Mouse (Mus musculus): Measurements from ENCODE around the gene Rbms2. TPM values are rescaled to one million over a fixed set of nuclear protein-coding genes. Genes with fewer than 3 reads are reported as not detected.

Rbms2 gene
- polyA plus RNA-seq, 1 experiment from 2014 or later = 24.6 TPM

GRCm38 (mm10) chr10:128143659-128144058 lies 36.4 kb downstream of the Rbms2 start:
- Histone ChIP-seq H3K27ac (replicated peaks; ENCODE audit: low read depth, low read length) (no peak overlapping the region), H3K36me3 (replicated peaks; ENCODE audit: control insufficient read depth, insufficient read depth, low read depth, low read length) (no peaks in the 10 kb centered on the region; the same call in 1 of the 2 replicates), H3K27me3 (ENCODE audit: control insufficient read depth, insufficient read depth, low read length) (no peaks in the 10 kb centered on the region), H3K9ac (replicated peaks; ENCODE audit: low read length) (no peak overlapping the region), H3K4me1 (ENCODE audit: control insufficient read depth, insufficient read depth, low read length) (no peaks in the 10 kb centered on the region), H3K4me2 (ENCODE audit: low read depth, low read length) (no peak overlapping the region), H3K4me3 (ENCODE audit: low read depth, low read length) (no peak overlapping the region), H3K9me3 (replicated peaks; ENCODE audit: control insufficient read depth, low read length) (no peaks in the 10 kb centered on the region)
- DNase-seq (ENCODE audit: low spot score) = peak; percentile 22
- ATAC-seq (replicated peaks; ENCODE audit: insufficient number of reproducible peaks, low FRiP score, low TSS enrichment, low read depth) = no peak
- 74% methylated on average over 4 of the region's 4 CpGs for WGBS

- no peaks in the 10 kb centered on the region for H3K27me3 ChIP-seq (ENCODE audit: control insufficient read depth, insufficient read depth, low read length)
- H3K4me1 ChIP-seq (ENCODE audit: control insufficient read depth, insufficient read depth, low read length) = no peaks in the 10 kb centered on the region
- no peak overlapping the region for H3K4me3 ChIP-seq (ENCODE audit: low read depth, low read length)
- DNase-seq (ENCODE audit: low spot score) (peak; percentile 20), ATAC-seq (replicated peaks; ENCODE audit: insufficient number of reproducible peaks, low FRiP score, low TSS enrichment, low read depth) (no peak)
- H3K36me3 ChIP-seq (replicated peaks; ENCODE audit: control insufficient read depth, insufficient read depth, low read depth, low read length) = no peaks in the 10 kb centered on the region; the same call in 1 of the 2 replicates
- WGBS = 75% methylated on average over 2 of the region's 2 CpGs
- H3K9ac ChIP-seq (replicated peaks; ENCODE audit: low read length) = no peak overlapping the region
- H3K9me3 ChIP-seq (replicated peaks; ENCODE audit: control insufficient read depth, low read length) = no peaks in the 10 kb centered on the region
- H3K4me2 ChIP-seq (ENCODE audit: low read depth, low read length) = no peak overlapping the region
- no peak overlapping the region for H3K27ac ChIP-seq (replicated peaks; ENCODE audit: low read depth, low read length)
Observed at GRCm38 (mm10) chr10:128142165-128142564, 37.9 kb downstream of the Rbms2 start.

GRCm38 (mm10) chr10:128140236-128140952 lies 39.7 kb downstream of the Rbms2 start:
- Histone ChIP-seq H3K9ac (replicated peaks; ENCODE audit: low read length) (no peak overlapping the region), H3K4me2 (ENCODE audit: low read depth, low read length) (no peak overlapping the region), H3K36me3 (replicated peaks; ENCODE audit: control insufficient read depth, insufficient read depth, low read depth, low read length) (no peaks in the 10 kb centered on the region; the same call in 1 of the 2 replicates), H3K27me3 (ENCODE audit: control insufficient read depth, insufficient read depth, low read length) (no peaks in the 10 kb centered on the region), H3K9me3 (replicated peaks; ENCODE audit: control insufficient read depth, low read length) (no peaks in the 10 kb centered on the region), H3K27ac (replicated peaks; ENCODE audit: low read depth, low read length) (no peak overlapping the region), H3K4me1 (ENCODE audit: control insufficient read depth, insufficient read depth, low read length) (no peaks in the 10 kb centered on the region), H3K4me3 (ENCODE audit: low read depth, low read length) (no peak overlapping the region)
- WGBS = 71% methylated on average over 12 of the region's 12 CpGs
- DNase-seq (ENCODE audit: low spot score) (peak; percentile 75), ATAC-seq (replicated peaks; ENCODE audit: insufficient number of reproducible peaks, low FRiP score, low TSS enrichment, low read depth) (no peak)

GRCm38 (mm10) chr10:128135374-128135773 lies 44.7 kb downstream of the Rbms2 start:
- no peak for DNase-seq (ENCODE audit: low spot score)
- 91% methylated on average over 6 of the region's 6 CpGs for WGBS
- no peaks in the 10 kb centered on the region for H3K9me3 ChIP-seq (replicated peaks; ENCODE audit: control insufficient read depth, low read length)

GRCm38 (mm10) chr10:128133650-128134332 lies 46.3 kb downstream of the Rbms2 start:
- Histone ChIP-seq H3K27me3 (ENCODE audit: control insufficient read depth, insufficient read depth, low read length) (no peaks in the 10 kb centered on the region), H3K4me3 (ENCODE audit: low read depth, low read length) (no peak overlapping the region), H3K9ac (replicated peaks; ENCODE audit: low read length) (no peak overlapping the region), H3K9me3 (replicated peaks; ENCODE audit: control insufficient read depth, low read length) (no peaks in the 10 kb centered on the region), H3K27ac (replicated peaks; ENCODE audit: low read depth, low read length) (no peak overlapping the region), H3K36me3 (replicated peaks; ENCODE audit: control insufficient read depth, insufficient read depth, low read depth, low read length) (no peaks in the 10 kb centered on the region; the same call in 1 of the 2 replicates), H3K4me2 (ENCODE audit: low read depth, low read length) (no peak overlapping the region), H3K4me1 (ENCODE audit: control insufficient read depth, insufficient read depth, low read length) (no peaks in the 10 kb centered on the region)
- DNase-seq (ENCODE audit: low spot score) (no peak), ATAC-seq (replicated peaks; ENCODE audit: insufficient number of reproducible peaks, low FRiP score, low TSS enrichment, low read depth) (no peak)
- 45% methylated on average over 13 of the region's 13 CpGs for WGBS

More at GRCm38 (mm10) chr10:128135374-128135773, 44.7 kb downstream of the Rbms2 start:
- no peak overlapping the region for H3K9ac ChIP-seq (replicated peaks; ENCODE audit: low read length)
- no peak overlapping the region for H3K4me2 ChIP-seq (ENCODE audit: low read depth, low read length)
- H3K36me3 ChIP-seq (replicated peaks; ENCODE audit: control insufficient read depth, insufficient read depth, low read depth, low read length) = no peaks in the 10 kb centered on the region
- no peak overlapping the region for H3K27ac ChIP-seq (replicated peaks; ENCODE audit: low read depth, low read length)
- H3K27me3 ChIP-seq (ENCODE audit: control insufficient read depth, insufficient read depth, low read length) = no peaks in the 10 kb centered on the region
- ATAC-seq (replicated peaks; ENCODE audit: insufficient number of reproducible peaks, low FRiP score, low TSS enrichment, low read depth) = no peak
- H3K4me3 ChIP-seq (ENCODE audit: low read depth, low read length) = no peak overlapping the region
- no peaks in the 10 kb centered on the region for H3K4me1 ChIP-seq (ENCODE audit: control insufficient read depth, insufficient read depth, low read length)

- Histone ChIP-seq H3K36me3 (replicated peaks; ENCODE audit: control insufficient read depth, insufficient read depth, low read depth, low read length) (peaks cover 2% of the 10 kb centered on the region), H3K4me3 (ENCODE audit: low read depth, low read length) (no peak overlapping the region), H3K9ac (replicated peaks; ENCODE audit: low read length) (no peak overlapping the region), H3K27me3 (ENCODE audit: control insufficient read depth, insufficient read depth, low read length) (no peaks in the 10 kb centered on the region), H3K27ac (replicated peaks; ENCODE audit: low read depth, low read length) (no peak overlapping the region), H3K4me1 (ENCODE audit: control insufficient read depth, insufficient read depth, low read length) (no peaks in the 10 kb centered on the region), H3K4me2 (ENCODE audit: low read depth, low read length) (no peak overlapping the region), H3K9me3 (replicated peaks; ENCODE audit: control insufficient read depth, low read length) (no peaks in the 10 kb centered on the region)
- no peak for ATAC-seq (replicated peaks; ENCODE audit: insufficient number of reproducible peaks, low FRiP score, low TSS enrichment, low read depth)
- DNase-seq (ENCODE audit: low spot score) = no peak
Observed at GRCm38 (mm10) chr10:128131812-128132211, 48.3 kb downstream of the Rbms2 start.

- no peak overlapping the region for H3K4me2 ChIP-seq (ENCODE audit: low read depth, low read length)
- no peaks in the 10 kb centered on the region for H3K27me3 ChIP-seq (ENCODE audit: control insufficient read depth, insufficient read depth, low read length)
- DNase-seq (ENCODE audit: low spot score) (no peak), ATAC-seq (replicated peaks; ENCODE audit: insufficient number of reproducible peaks, low FRiP score, low TSS enrichment, low read depth) (no peak)
- no peak overlapping the region for H3K27ac ChIP-seq (replicated peaks; ENCODE audit: low read depth, low read length)
- H3K9me3 ChIP-seq (replicated peaks; ENCODE audit: control insufficient read depth, low read length) = no peaks in the 10 kb centered on the region
- 75% methylated on average over 3 of the region's 3 CpGs for WGBS
- peaks cover 5% of the 10 kb centered on the region for H3K36me3 ChIP-seq (replicated peaks; ENCODE audit: control insufficient read depth, insufficient read depth, low read depth, low read length)
- H3K4me3 ChIP-seq (ENCODE audit: low read depth, low read length) = no peak overlapping the region
- H3K4me1 ChIP-seq (ENCODE audit: control insufficient read depth, insufficient read depth, low read length) = no peaks in the 10 kb centered on the region
- H3K9ac ChIP-seq (replicated peaks; ENCODE audit: low read length) = no peak overlapping the region
Observed at GRCm38 (mm10) chr10:128131297-128131696, 48.8 kb downstream of the Rbms2 start.

GRCm38 (mm10) chr10:128128143-128128542 lies 52.0 kb downstream of the Rbms2 start:
- Histone ChIP-seq H3K9me3 (replicated peaks; ENCODE audit: control insufficient read depth, low read length) (no peaks in the 10 kb centered on the region), H3K4me3 (ENCODE audit: low read depth, low read length) (no peak overlapping the region), H3K27ac (replicated peaks; ENCODE audit: low read depth, low read length) (no peak overlapping the region), H3K36me3 (replicated peaks; ENCODE audit: control insufficient read depth, insufficient read depth, low read depth, low read length) (peaks cover 23% of the 10 kb centered on the region), H3K4me1 (ENCODE audit: control insufficient read depth, insufficient read depth, low read length) (no peaks in the 10 kb centered on the region), H3K27me3 (ENCODE audit: control insufficient read depth, insufficient read depth, low read length) (no peaks in the 10 kb centered on the region), H3K9ac (replicated peaks; ENCODE audit: low read length) (no peak overlapping the region), H3K4me2 (ENCODE audit: low read depth, low read length) (no peak overlapping the region)
- ATAC-seq (replicated peaks; ENCODE audit: insufficient number of reproducible peaks, low FRiP score, low TSS enrichment, low read depth) = no peak
- DNase-seq (ENCODE audit: low spot score) = no peak
- WGBS = 88% methylated on average over 8 of the region's 8 CpGs

All from embryonic facial prominence, embryonic 11.5 days (tissue).